Mouse (Mus musculus) ZHBTc4 (cell line): ENCODE results near the gene Dapk3.
A peak's percentile ranks its signal among the peaks of the same experiment; 100 is the strongest.
"Not testable (repeated sequence)": the region's sequence is repeated elsewhere in the genome, so short reads cannot be mapped to it uniquely, and the experiment has no call there.

ENCODE experiments used
- DNase-seq: peaks from one replicate; pipeline ENCODE4 v3.0.0-alpha.2; 2011; ENCODE audit warnings: low read depth, low spot score

Gene Dapk3

GRCm38 (mm10) chr10:81145778-81146177 lies 37.0 kb upstream of the Dapk3 start:
- no peak for DNase-seq

DNA sequence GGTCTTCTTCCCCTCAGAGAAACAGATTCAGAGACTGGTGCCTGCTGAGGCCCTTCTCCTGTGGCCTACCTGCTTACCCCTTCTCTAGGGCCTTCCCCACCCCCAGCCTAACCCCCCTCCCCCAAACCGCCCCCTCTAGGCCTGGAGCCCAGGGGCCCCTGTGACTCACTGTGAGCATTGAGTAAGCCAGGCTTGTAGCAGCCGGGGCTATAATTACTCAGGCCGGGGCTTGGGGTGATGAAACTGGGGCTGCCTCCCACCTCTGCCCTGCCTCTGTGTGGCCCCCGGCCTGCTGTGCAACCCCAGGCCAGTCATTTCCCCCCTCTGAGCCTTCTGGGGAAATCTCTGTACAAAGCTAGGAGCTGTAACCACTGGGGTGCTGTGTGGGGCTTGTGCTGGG lies 36.5 kb upstream of the Dapk3 start:
- no peak for DNase-seq

GRCm38 (mm10) chr10:81151261-81151660 lies 31.5 kb upstream of the Dapk3 start:
- no peak for DNase-seq

- DNase-seq = no peak
Observed at GRCm38 (mm10) chr10:81152609-81153008, 30.2 kb upstream of the Dapk3 start.

- peak; percentile 65 for DNase-seq
Observed at GRCm38 (mm10) chr10:81154313-81154712, 28.5 kb upstream of the Dapk3 start.

- DNase-seq = no peak
Observed at GRCm38 (mm10) chr10:81154736-81155135, 28.1 kb upstream of the Dapk3 start.

DNA sequence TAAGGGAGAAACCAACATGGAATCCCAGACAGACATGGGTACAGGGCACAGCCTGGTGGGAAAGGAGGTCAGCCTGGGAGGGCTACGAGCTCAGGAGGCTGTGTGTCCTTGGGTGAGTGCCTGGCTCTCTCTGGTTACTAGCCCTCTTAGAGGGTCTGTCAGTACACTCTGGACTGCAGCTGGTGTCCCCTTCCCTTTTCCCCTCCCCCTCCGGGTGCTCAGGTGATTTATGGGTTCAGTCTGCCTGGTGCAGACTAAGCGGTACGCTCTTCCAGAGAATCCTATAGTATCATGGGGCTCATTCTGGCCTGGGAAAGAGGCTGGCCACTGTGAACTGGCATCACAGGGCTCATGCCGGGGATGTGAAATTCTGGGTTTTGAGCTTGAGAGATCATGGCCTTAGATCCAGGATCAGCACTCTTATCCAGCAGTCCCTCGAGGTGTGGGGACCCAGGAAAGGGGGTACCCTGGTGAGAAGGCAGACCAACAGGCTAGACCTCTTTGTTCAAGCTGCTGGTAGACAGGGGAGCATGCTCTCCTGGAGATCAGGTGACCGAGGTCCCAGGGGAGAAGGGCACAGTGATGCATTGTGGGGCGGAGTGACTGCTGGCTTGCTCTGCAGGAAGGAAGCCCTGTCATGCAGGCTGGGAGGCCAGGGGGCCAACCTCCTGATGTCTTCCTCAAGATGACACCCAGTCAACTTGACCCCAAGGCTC lies 21.0 kb upstream of the Dapk3 start:
- DNase-seq = peak; percentile 64

DNA sequence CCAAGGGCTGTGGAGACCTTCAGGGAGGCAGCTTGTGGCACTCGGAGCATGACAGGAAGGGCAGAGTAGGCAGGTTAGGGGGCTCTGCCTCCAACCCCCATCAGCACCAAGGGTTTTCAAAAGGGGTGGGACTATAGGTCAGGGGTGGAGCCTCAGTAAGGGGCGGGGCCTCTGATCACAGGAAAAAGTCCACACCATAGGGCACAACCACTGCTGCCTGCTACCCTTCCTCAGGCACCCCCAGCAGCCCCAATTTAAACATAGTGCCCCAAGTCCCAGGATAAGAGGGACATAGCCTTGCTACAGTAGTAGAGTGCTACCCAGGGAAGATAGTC lies 20.5 kb upstream of the Dapk3 start:
- peak; percentile 66 for DNase-seq

- no peak for DNase-seq
Observed at GRCm38 (mm10) chr10:81165118-81165517, 17.7 kb upstream of the Dapk3 start.

GRCm38 (mm10) chr10:81167200-81168086 lies 15.4 kb upstream of the Dapk3 start, which contains the start of gene Pias4:
Gene Pias4 (minus strand): TSS chr10:81167923.
- DNase-seq = peak; percentile 100

GRCm38 (mm10) chr10:81168087-81168431 lies 14.7 kb upstream of the Dapk3 start:
- no peak for DNase-seq

- DNase-seq = peak; percentile 89
Observed at GRCm38 (mm10) chr10:81168521-81169244, 14.1 kb upstream of the Dapk3 start.

GRCm38 (mm10) chr10:81169411-81169900 lies 13.3 kb upstream of the Dapk3 start:
- peak; percentile 30 for DNase-seq

GRCm38 (mm10) chr10:81173132-81173531 lies 9.7 kb upstream of the Dapk3 start:
- DNase-seq = peak; percentile 96

DNA sequence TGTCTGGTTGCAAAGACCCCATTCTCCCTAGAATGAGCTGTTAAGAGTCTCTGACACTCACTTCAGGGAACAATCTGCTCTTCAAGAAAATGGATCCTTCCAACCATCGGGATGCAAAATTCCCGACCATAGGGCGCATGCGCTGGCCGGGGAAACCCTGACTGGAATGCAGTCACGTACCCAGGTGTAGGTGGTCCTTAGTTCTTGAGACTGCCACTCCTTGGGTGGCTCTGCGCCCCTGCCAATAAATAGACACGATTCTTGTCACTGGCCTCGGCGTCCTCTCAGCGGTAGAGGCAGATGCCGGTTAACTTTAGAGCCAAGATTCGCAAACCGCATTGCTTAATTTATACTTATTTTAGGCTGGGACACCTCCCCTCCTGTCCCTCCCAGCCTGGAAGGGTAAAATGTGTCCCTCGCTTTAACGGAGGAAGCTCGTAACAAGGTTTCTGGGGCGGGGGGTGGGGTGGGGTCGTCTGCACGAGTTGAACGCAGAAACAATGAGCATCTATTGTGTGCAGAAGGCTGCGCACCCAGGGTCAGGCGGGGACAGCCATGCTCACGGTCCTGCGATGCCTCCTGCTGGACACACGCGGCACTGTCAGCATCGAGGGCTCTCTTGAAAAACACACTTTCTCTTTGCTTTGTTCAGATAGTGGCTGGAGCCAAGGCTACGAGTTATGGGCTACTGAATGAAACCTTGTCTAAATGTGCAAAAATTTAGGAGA lies 8.0 kb upstream of the Dapk3 start:
- DNase-seq = peak; percentile 95

DNA sequence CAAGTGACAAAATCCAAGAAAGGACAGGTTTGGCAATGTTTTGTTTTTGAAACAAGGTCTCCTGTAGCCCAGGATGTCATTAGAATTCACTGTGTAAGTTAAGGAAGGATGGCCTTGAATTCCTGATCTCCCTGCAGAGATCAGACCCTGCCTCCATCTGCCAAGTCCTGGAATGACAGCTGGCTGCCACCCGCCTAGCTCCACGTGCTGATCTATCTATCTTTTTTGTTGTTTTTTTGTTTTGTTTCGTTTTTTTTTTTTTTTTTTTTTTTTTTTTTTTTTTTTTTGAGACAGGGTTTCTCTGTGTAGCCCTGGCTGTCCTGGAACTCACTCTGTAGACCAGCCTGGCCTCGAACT lies 7.5 kb upstream of the Dapk3 start:
- DNase-seq = not testable (repeated sequence)

- DNase-seq = no peak
Observed at GRCm38 (mm10) chr10:81175936-81176465, 6.8 kb upstream of the Dapk3 start.

- peak; percentile 98 for DNase-seq
Observed at GRCm38 (mm10) chr10:81176466-81177271, 6.1 kb upstream of the Dapk3 start, which contains the start of gene Eef2. Gene Eef2 (plus strand): TSS chr10:81176631.

DNA sequence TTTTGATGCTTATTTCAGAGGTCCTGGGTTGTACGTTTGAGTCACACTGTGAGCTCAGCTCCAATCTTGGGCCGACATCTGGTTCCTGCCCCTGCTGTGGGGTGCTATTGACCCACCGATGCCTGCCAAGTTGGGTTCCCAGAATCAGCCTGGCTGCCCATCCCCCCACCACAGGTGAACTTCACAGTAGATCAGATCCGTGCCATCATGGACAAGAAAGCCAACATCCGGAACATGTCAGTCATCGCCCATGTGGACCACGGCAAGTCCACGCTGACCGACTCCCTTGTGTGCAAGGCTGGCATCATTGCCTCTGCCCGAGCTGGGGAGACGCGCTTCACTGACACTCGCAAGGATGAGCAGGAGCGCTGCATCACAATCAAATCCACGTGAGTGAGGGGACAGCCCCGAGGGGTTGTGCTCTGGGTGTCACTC lies 5.3 kb upstream of the Dapk3 start:
- DNase-seq = peak; percentile 54
